Mouse (Mus musculus) cerebellum, adult (tissue): Measurements from ENCODE around the gene Prl8a8.

ENCODE experiments used
- ATAC-seq: cut with Nextera tagmentation; 2 replicates; pipeline ENCODE4 v1.9.2; 2017; ENCODE audit warnings: mild to moderate bottlenecking, moderate library complexity, mixed read lengths; ENCODE audit not compliant: insufficient number of reproducible peaks, low FRiP score, low TSS enrichment

The Prl8a8 gene

GRCm38 (mm10) chr13:27513117-27513516 lies at the start of gene Prl8a8:
Gene Prl8a8, minus strand, starts transcription at chr13:27513217.
- no peak for ATAC-seq

GRCm38 (mm10) chr13:27553336-27553735 lies 40.3 kb upstream of the Prl8a8 start:
- no peak for ATAC-seq

GRCm38 (mm10) chr13:27523156-27523555 lies 10.1 kb upstream of the Prl8a8 start:
- no peak for ATAC-seq

DNA sequence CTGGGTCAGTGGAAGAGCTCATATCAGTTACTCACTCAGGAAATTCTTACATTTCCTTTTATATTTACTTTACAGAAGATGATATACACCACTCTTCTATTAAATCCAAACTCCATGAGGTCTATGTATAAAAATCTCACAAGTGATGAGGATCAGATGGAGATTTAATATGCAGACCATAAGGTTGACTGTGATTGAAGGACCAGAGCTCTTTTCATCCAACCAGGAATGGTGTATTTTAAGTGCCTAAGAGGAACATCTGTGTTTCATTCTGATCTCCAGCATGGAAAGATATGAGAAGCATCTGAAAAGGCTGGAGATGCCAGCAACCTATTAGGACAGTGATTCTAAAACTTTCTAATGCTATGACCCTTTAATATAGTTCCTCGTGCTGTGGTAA lies 5.4 kb downstream of the Prl8a8 start:
- no peak for ATAC-seq
